Mouse (Mus musculus) liver (tissue): ENCODE results near the gene Dab1.
A peak's percentile ranks its signal among the peaks of the same experiment; 100 is the strongest.

Experiments
- DNase-seq: peaks from one replicate; pipeline ENCODE4 v3.0.0-alpha.2; 2020; ENCODE audit warnings: mixed read lengths

The Dab1 gene

DNA sequence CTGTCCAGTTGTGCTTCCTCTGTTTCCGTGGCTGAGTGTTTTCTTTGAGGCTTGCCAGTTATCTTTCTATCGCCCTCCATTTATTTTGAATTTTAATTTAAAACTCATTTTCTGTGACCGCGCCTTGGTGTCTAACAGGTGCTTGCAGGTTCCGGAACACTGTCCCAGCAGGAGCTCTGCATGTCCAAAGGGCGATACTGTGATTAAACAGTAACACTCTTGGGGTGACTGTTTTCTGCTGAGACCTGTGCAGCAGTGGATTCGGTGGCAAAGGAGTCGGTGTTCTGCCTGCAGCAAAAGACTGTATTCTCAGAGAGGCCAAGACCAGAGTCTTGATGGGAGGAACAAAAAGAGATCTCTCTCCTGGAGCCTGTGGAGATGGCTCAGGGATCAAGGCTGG, 1006.2 kb downstream of the Dab1 start:
- DNase-seq, result no peak

DNA sequence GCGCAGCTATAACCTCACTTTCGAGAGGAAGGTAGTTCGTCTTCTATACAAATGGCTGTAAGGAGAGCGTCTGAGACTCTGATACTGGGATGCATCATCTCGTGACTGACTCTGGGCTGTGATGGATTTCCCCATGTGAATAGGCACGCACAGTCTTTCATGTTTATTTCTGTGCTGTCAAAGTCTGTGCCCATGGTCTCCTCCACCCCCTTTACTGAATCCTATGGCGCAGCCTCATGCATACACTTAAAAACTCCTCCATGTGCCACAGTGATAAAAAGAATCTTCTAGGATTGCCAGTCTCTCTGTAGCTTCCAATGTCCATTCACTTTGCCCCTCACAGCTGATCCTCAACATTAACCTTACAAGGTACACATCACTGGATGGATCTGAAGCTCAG, 1009.5 kb downstream of the Dab1 start:
- no peak for DNase-seq

- DNase-seq, result no peak
These were observed 1017.9 kb downstream of the Dab1 start for GRCm38 (mm10) chr4:104637016-104637415.

- no peak for DNase-seq
These were observed 1021.5 kb downstream of the Dab1 start for GRCm38 (mm10) chr4:104640617-104641016.

- DNase-seq, result no peak
These were observed 1023.8 kb downstream of the Dab1 start for GRCm38 (mm10) chr4:104642761-104643469.

GRCm38 (mm10) chr4:104643534-104644356, 1024.6 kb downstream of the Dab1 start:
- DNase-seq, result no peak

GRCm38 (mm10) chr4:104644357-104644630, 1025.1 kb downstream of the Dab1 start:
- no peak for DNase-seq

DNA sequence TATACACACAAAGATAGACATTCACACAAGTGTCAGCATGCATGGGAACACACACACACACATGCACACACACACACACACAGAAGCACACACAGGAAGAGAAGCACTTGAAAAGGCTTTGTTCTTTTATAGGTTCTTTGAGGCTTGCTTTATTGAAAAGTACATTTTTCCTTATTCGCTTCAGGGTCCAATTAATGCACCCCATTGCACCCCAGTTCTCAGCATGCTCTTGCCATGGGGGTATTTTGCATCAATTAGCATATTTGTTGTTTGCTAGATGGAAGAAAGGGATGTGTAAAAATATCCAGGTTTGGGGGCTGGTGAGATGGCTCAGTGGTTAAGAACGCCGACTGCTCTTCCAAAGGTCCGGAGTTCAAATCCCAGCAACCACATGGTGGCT, 1025.7 kb downstream of the Dab1 start:
- no peak for DNase-seq

- no peak for DNase-seq
These were observed 1032.6 kb downstream of the Dab1 start for GRCm38 (mm10) chr4:104651761-104652160.

DNA sequence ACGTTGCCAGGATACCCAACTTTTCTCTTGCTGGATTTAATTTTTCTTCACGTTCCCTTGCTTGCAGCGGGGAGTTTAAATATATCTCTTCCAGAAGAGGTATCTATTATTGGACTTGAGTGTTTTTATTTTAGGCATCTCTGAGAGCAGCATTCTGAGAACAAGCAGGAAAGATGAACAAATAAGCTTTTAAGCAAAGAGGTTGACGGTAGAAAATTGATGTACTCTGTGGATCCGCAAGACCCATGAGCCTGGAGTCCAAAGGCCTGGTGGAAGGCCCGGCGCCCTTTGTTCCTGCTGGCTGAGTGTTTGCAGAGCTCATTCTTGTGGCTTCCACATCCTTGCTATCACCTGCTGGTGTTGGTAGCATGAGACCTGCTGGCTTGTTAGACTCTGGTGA, 1037.6 kb downstream of the Dab1 start:
- no peak for DNase-seq

DNA sequence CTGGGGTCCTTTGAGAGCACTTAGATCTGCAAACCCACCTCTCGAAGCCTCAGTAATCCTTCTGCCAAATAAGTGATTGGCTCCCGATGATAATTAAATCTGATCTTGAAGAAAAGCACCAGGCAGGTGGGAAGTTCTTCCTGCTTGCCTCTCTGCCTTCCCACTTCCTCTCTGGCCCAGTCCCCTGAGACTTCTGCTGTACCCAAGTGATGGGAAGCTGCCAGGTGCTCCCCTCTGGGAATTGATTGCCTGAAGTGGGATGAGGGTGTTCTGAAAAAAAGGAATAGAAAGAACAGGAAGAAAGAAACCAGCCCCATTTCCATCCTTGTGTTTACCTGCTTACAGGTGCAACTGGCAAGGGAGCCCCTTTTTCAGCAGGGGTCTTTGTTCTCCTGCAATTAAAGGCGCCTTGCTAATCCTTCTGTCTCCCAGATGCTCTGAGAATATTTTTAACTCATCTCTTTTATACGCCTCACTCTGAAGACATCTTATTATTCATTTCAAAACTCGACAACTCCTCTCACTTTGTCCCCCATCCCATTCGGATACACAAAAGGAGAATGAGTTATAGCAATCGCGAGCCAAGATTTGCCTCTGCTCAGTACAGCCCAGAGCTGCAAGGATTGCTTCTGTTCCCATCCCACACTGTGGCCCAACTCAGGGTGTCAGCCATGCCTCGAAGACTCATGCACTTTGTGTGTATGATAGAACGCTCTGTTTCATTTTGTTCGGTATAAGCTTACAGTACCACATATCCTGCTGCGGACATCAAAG, 1043.9 kb downstream of the Dab1 start:
- DNase-seq, result no peak

GRCm38 (mm10) chr4:104665553-104665952, 1046.4 kb downstream of the Dab1 start:
- peak; percentile 35 for DNase-seq

GRCm38 (mm10) chr4:104666831-104667551, 1047.8 kb downstream of the Dab1 start:
- DNase-seq, result no peak

DNA sequence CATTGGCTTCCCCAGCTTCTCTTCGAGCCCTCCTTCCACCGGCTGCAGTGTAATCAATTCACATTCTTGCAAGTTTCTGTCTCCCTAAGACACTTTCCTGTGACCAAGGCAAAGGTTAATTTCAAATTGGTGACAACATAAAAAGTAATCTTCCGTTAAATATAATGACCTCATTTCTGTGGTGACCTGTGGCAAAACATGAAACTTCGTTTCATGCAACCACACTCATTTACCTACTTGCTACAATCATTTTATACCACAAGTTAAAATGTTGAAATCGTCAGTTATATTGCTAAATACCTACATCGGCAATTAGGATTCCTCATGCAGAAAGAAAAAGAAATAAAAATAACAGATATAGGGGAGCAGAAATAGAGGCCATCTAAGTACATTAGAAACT, 1048.9 kb downstream of the Dab1 start:
- no peak for DNase-seq

GRCm38 (mm10) chr4:104669406-104669805, 1050.2 kb downstream of the Dab1 start:
- no peak for DNase-seq

DNA sequence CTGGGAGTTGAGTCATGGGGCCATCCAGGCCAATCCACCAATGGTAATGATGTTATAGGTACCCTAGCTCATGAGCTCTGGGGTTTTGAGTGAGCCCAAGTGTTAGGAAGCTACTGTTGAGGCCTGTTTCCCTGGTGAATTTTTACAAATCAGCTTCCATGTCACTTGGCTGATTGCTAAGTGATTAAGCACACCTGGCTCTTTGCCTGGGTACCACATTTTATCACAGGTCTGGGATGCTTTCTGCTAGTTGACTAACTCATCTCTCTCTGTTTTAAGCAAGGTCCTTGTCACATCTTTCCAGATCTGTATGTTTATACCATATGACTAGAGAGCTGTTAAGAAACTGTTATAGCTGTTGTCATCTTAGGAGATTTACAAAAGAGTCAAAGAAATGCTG, 1051.6 kb downstream of the Dab1 start:
- no peak for DNase-seq

GRCm38 (mm10) chr4:104673317-104673716, 1054.2 kb downstream of the Dab1 start:
- DNase-seq, result no peak

DNA sequence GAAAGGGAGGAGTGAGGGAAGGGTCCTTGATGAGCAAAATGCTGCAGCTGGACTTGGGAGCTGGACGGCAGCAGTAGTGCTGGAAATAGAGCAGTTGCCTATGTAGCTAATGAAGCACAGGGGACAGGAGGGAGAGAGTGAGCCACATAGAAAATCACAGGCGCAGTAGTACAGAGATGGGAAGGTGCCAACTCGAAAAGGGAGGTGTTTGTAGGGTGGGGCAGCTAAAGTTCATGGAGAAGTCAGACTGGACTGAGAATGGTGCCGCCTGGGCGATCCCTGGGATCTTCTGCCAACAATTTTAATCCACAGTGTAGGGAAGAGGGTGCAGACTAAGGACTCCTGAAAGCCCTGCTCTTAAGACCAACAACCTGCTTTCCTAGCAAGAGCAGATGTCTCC, 1055.5 kb downstream of the Dab1 start:
- DNase-seq, result no peak

GRCm38 (mm10) chr4:104678234-104678633, 1059.1 kb downstream of the Dab1 start:
- no peak for DNase-seq

- DNase-seq, result no peak
These were observed 1061.3 kb downstream of the Dab1 start for GRCm38 (mm10) chr4:104680475-104680874.

DNA sequence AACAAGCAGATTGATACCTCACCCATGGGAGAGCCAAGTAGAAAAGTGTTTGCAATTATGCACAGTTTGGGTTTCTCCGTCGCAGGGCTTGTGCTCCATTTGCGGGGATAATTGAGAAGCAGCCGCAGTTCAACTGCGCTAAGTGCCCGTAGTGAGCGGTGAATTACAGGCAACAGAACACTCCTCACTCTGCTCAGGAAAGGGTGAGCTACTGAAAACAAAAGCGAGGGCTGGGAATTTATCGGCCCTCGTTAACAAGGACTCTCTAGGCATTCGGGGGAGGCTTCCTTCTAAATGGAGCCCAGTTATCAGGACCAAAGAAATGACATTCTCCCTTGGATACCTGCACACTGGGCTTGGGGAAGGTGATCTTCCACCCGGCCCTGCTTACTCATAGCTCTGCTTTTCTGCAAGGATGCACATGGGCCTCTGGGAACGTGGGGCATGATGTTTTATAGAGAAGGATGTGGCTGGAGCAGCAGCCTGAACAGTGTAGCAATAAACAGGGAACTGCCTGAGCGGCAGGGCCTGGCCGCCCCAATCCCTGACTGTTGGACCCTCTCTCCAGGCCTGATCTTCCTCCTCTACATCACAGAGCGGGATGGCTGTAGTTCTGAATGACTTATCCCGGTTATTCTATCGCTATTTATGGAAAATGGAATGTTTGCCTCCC, 1067.1 kb downstream of the Dab1 start:
- no peak for DNase-seq

DNA sequence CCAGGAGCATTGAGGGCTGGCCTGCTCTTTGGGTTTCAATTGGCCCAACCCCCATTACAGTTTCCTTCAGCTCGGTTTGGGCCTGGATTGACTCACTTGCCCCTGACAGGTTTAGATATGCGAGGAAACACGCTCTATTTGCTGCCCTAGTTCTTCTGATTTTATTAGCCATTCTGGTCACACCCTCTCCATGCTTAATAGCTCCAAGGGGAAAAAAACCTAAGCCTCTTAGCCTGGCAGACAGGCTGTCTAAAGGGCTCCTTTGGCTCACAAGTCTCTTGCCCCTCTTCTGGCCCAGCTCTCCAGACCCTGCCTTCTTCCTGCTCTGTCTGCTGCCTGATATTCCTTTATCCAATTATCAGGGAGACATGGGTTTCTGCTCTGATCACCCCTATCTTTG, 1069.9 kb downstream of the Dab1 start:
- no peak for DNase-seq

DNA sequence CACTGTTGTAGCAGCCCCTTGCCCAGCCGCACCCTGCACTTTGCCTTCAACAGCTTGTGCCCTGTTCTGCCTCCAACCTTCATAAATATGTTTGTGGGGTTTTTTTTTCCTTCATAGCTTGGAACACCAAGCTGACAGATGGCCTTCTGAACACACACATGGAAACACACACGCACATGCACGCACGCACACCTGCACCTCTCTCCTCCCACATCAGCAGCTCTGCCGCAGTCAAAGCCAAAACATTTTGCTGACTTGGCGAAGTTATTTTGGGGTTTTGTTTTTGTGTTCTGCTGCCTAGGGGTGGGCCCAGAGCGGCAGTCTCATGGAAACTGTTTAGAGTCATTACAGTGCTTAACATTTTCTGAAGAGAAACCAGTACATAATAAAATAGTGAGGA, 1071.9 kb downstream of the Dab1 start:
- DNase-seq, result no peak
